Mouse (Mus musculus) midbrain, embryonic 15.5 days (tissue): ENCODE results near the gene Rpl5. TPM values are rescaled to one million over a fixed set of nuclear protein-coding genes. Genes with fewer than 3 reads are reported as not detected.
A peak's percentile ranks its signal among the peaks of the same experiment; 100 is the strongest.

Experiments used
- ATAC-seq: fragments of 200-750 bp; cut with Nextera tagmentation; replicated peaks from 2 replicates; pipeline ENCODE4 v1.8.0; 2017; ENCODE audit warnings: moderate TSS enrichment
- H3K27ac ChIP-seq: fragments of 300-500 bp; sonication (generic); 2 replicates; pipeline ENCODE4 v1.5.1; 2015; ENCODE audit warnings: mild to moderate bottlenecking, inconsistent platforms
- H3K27me3 ChIP-seq: fragments of 300-500 bp; sonication (generic); replicated peaks from 2 replicates; pipeline ENCODE4 v1.6.1; 2015; ENCODE audit warnings: inconsistent platforms
- H3K36me3 ChIP-seq: fragments of 300-500 bp; sonication (generic); replicated peaks from 2 replicates; pipeline ENCODE4 v1.6.1; 2015; ENCODE audit warnings: inconsistent platforms
- H3K4me1 ChIP-seq: fragments of 300-500 bp; sonication (generic); 2 replicates; pipeline ENCODE4 v1.6.1; 2015; ENCODE audit warnings: inconsistent platforms
- H3K4me2 ChIP-seq: fragments of 300-500 bp; sonication (generic); 2 replicates; pipeline ENCODE4 v1.6.1; 2015; ENCODE audit warnings: inconsistent platforms, mild to moderate bottlenecking, moderate library complexity
- H3K4me3 ChIP-seq: fragments of 300-500 bp; sonication (generic); 2 replicates; pipeline ENCODE4 v1.5.1; 2015; ENCODE audit warnings: mild to moderate bottlenecking, inconsistent platforms
- H3K9ac ChIP-seq: fragments of 300-500 bp; sonication (generic); 2 replicates; pipeline ENCODE4 v1.6.1; 2015; ENCODE audit warnings: mild to moderate bottlenecking, inconsistent platforms
- H3K9me3 ChIP-seq: fragments of 300-500 bp; sonication (generic); 2 replicates; pipeline ENCODE4 v1.6.1; 2016; ENCODE audit warnings: inconsistent platforms
- WGBS: fragments of 180-500 bp; shearing (Covaris S2); methylation state at CpG from one replicate; pipeline ENCODE4 v1.1.7; 2015; ENCODE audit warnings: mixed read lengths; 5-methylcytosine and 5-hydroxymethylcytosine counted together
- polyA plus RNA-seq: library from polyadenylated mRNA; unstranded; fragments of >200 nt; fragmentation: Nextera tagmentation; extraction: Ambion mirVana; gene quantifications from 2 replicates; pipeline ENCODE4 v1.2.1, GENCODE M21; 2015

The Rpl5 gene
- 63.8 and 64.8 TPM in 2 replicates for polyA plus RNA-seq

- H3K27me3 ChIP-seq = no peaks in the 10 kb centered on the region
- peaks cover 17% of the 10 kb centered on the region for H3K4me1 ChIP-seq
- H3K9ac ChIP-seq = peak within 1 kb of the TSS; percentile 99
- peak; percentile 98 for ATAC-seq
- H3K27ac ChIP-seq = peak within 1 kb of the TSS; percentile 88
- H3K9me3 ChIP-seq = no peaks in the 10 kb centered on the region
- H3K4me2 ChIP-seq = peak within 1 kb of the TSS; percentile 63
- 4% methylated on average over 63 of the region's 66 CpGs for WGBS
- H3K4me3 ChIP-seq = peak within 1 kb of the TSS; percentile 100
- peaks cover 17% of the 10 kb centered on the region for H3K36me3 ChIP-seq
Observed at GRCm38 (mm10) chr5:107900206-107901013, at the start of gene Rpl5. Gene Rpl5, plus strand, starts transcription at chr5:107900502.

DNA sequence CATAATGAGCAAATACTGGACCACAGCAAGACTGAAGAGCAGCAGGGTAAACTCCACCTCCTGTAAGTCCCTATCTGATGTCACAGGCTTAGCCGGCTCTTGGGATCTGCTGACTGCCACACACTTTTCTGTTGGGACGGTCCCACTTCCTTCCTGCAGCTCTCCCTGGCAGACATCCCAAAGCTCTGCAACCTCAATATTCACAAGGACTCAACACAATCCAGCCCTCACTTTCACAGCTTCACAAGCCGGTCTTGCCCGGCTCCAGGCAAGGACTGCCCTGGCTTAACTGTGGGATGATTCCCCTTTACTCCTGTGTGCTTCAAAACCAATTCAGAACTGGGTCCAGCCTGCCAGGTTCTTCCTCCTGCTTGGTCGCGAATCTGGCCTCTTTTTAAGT lies 46.5 kb upstream of the Rpl5 start:
- no peak overlapping the region for H3K9ac ChIP-seq
- no peak overlapping the region for H3K4me3 ChIP-seq
- peak overlapping the region; percentile 31; the same call in 1 of the 2 replicates for H3K27ac ChIP-seq
- no peak overlapping the region for H3K4me2 ChIP-seq
- WGBS = 16% methylated on average over 6 of the region's 6 CpGs
- H3K4me1 ChIP-seq = 0 out of 2 replicates have a peak, but pooled peaks cover 4% of the 10 kb centered on the region
- no peaks in the 10 kb centered on the region for H3K9me3 ChIP-seq
- 0 out of 2 replicates have a peak, but pooled peaks have one; percentile 14 for ATAC-seq
- H3K27me3 ChIP-seq = no peaks in the 10 kb centered on the region
- H3K36me3 ChIP-seq = no peaks in the 10 kb centered on the region

DNA sequence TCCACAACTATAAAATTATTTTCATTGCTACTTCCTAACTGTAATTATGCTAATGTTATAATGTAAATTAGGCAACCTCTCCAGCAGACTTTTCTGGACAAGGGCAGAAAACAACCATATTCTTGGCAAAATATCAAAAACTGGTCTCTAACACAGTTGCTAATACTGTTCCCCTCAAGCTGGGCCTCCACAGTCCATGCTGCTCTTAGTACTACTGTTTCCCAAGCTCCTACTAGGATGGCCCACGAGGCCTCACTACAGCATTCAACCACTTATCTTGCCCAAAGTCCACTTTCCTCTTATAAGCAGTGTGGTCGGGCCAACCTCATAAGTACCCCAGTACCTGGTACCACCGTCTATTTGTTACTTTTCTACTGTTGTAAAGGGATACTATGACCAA lies 45.7 kb upstream of the Rpl5 start:
- 77% methylated on average over 3 of the region's 3 CpGs for WGBS
- no peak overlapping the region for H3K4me3 ChIP-seq

DNA sequence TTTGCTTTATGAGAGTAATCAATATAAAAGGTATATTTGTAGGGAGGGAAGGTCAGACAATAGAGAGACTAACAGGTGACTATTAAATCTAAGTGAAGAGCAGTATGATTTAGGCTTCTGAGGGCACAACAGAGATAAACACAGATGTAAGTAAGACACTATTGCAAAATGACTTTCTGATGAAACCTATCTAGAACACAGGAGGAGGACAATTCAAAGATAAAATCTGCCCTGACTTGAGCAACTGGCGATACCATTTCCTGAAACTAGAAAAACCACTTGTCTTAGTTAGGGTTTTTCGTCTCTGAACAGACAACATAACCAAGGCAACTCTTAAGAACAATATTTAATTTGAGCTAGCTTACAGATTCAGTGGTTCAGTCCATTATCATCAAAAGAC lies 44.8 kb upstream of the Rpl5 start:
- Histone ChIP-seq H3K4me3 (no peak overlapping the region), H3K27ac (no peak overlapping the region), H3K36me3 (no peaks in the 10 kb centered on the region), H3K27me3 (no peaks in the 10 kb centered on the region), H3K9me3 (no peaks in the 10 kb centered on the region), H3K9ac (no peak overlapping the region), H3K4me2 (no peak overlapping the region), H3K4me1 (0 out of 2 replicates have a peak, but pooled peaks cover 4% of the 10 kb centered on the region)
- 93% methylated on average over 2 of the region's 2 CpGs for WGBS
- no peak for ATAC-seq

More for the DNA sequence above, 45.7 kb upstream of the Rpl5 start:
- H3K27ac ChIP-seq = no peak overlapping the region
- 0 out of 2 replicates have a peak, but pooled peaks cover 4% of the 10 kb centered on the region for H3K4me1 ChIP-seq
- no peak overlapping the region for H3K4me2 ChIP-seq
- no peaks in the 10 kb centered on the region for H3K36me3 ChIP-seq
- H3K9ac ChIP-seq = no peak overlapping the region
- no peaks in the 10 kb centered on the region for H3K27me3 ChIP-seq
- no peak for ATAC-seq
- no peaks in the 10 kb centered on the region for H3K9me3 ChIP-seq

- H3K4me1 ChIP-seq = 0 out of 2 replicates have a peak, but pooled peaks cover under 1% of the 10 kb centered on the region
- H3K9ac ChIP-seq = no peak overlapping the region
- H3K27me3 ChIP-seq = no peaks in the 10 kb centered on the region
- H3K4me3 ChIP-seq = no peak overlapping the region
- 52% methylated on average over 2 of the region's 2 CpGs for WGBS
- no peak overlapping the region for H3K4me2 ChIP-seq
- ATAC-seq = no peak
- no peaks in the 10 kb centered on the region for H3K36me3 ChIP-seq
- H3K27ac ChIP-seq = no peak overlapping the region
- H3K9me3 ChIP-seq = no peaks in the 10 kb centered on the region
Observed at GRCm38 (mm10) chr5:107858963-107859362, 41.3 kb upstream of the Rpl5 start.

DNA sequence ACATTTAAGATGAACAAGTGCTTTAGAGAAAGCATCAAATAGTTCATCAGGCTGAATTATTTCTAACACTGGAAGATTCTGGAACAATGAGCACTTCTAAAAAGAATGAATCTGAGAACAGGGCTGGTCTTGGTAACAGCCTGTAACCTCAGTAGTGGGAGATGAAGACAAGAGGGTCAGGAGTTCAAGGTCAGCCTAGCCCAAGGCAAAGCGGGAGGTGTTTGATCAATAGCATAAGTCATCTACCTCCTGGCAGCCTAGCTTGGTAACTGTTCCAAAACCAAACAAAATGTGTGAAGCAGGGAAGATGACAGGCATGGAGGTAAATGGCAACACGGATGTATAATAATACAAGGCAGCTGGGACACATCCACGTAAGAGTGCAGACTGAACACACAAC lies 36.3 kb upstream of the Rpl5 start:
- 88% methylated on average over 3 of the region's 3 CpGs for WGBS
- Histone ChIP-seq H3K27ac (no peak overlapping the region), H3K27me3 (no peaks in the 10 kb centered on the region), H3K4me1 (peaks cover 15% of the 10 kb centered on the region), H3K9ac (no peak overlapping the region), H3K9me3 (no peaks in the 10 kb centered on the region), H3K4me3 (no peak overlapping the region), H3K36me3 (no peaks in the 10 kb centered on the region), H3K4me2 (no peak overlapping the region)
- ATAC-seq = no peak

GRCm38 (mm10) chr5:107866127-107867126 lies 33.9 kb upstream of the Rpl5 start:
- WGBS = 71% methylated on average over 2 of the region's 2 CpGs
- H3K27me3 ChIP-seq = no peaks in the 10 kb centered on the region

GRCm38 (mm10) chr5:107867970-107868904 lies 32.1 kb upstream of the Rpl5 start:
- Histone ChIP-seq H3K4me3 (peak overlapping the region; percentile 76), H3K9me3 (no peaks in the 10 kb centered on the region), H3K4me1 (peaks cover 15% of the 10 kb centered on the region), H3K9ac (peak overlapping the region; percentile 71), H3K27ac (peak overlapping the region; percentile 92), H3K27me3 (0 out of 2 replicates have a peak, but pooled peaks cover 3% of the 10 kb centered on the region), H3K36me3 (no peaks in the 10 kb centered on the region), H3K4me2 (peak overlapping the region; percentile 74)
- WGBS = under 1% methylated on average over 72 of the region's 82 CpGs
- ATAC-seq = peak; percentile 87

More at GRCm38 (mm10) chr5:107866127-107867126, 33.9 kb upstream of the Rpl5 start:
- H3K36me3 ChIP-seq = no peaks in the 10 kb centered on the region
- ATAC-seq = no peak
- H3K4me1 ChIP-seq = peaks cover 15% of the 10 kb centered on the region
- no peaks in the 10 kb centered on the region for H3K9me3 ChIP-seq
- no peak overlapping the region for H3K4me3 ChIP-seq
- H3K4me2 ChIP-seq = no peak overlapping the region
- H3K9ac ChIP-seq = no peak overlapping the region
- no peak overlapping the region for H3K27ac ChIP-seq

DNA sequence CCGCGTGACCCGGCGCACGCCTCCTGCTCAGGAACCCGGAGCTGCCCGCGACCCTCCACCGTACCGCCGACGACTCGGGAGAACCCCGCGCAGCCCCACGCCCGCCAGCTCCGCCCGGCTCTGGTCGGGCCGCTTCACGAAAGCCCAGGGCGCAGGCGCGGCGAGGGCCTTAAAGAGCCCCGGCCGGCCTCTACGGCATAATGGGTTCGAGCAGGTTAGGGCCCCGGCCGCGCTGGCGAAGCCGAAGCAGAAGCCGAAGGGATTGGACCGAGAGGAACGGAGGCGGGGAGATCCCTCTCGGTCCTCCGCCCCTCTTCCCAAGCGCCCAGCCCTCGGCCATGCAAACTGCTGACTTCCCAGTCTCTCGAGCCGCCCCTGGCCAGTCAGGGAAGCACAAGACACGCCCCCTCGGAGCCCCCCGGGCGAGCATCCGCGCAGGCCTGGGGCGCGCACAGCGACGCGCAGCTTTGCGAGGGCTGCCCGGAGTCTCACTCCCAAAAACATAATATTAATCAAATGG lies 31.3 kb upstream of the Rpl5 start:
- Histone ChIP-seq H3K4me1 (peaks cover 15% of the 10 kb centered on the region), H3K9ac (peak overlapping the region; percentile 71), H3K4me3 (peak overlapping the region; percentile 76), H3K36me3 (no peaks in the 10 kb centered on the region), H3K27me3 (0 out of 2 replicates have a peak, but pooled peaks cover 3% of the 10 kb centered on the region), H3K9me3 (no peaks in the 10 kb centered on the region), H3K4me2 (peak overlapping the region; percentile 74), H3K27ac (peak overlapping the region; percentile 92)
- 0% methylated on average over 57 of the region's 58 CpGs for WGBS
- peak; percentile 99 for ATAC-seq

DNA sequence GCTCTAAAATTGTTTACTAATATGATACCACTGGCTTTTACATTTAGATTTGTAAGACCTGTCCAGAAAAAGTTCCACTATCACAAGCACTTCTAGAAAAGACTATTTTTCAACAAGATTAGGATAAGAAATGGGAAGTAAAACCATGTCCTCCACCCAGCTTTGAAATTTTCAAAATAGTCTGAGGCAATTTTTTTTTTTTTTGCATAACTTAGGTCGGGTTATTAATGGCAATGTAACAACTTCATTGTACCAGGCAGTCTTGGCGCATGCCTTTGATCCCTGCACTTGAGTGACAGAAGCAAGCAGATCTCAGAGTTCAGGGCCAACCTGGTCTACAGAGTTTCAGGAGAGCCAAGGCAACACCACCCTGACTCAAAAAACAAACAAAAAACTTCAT lies 30.6 kb upstream of the Rpl5 start:
- H3K27ac ChIP-seq = no peak overlapping the region
- H3K4me2 ChIP-seq = no peak overlapping the region; the same call in 1 of the 2 replicates
- no peak overlapping the region for H3K9ac ChIP-seq
- peaks cover 15% of the 10 kb centered on the region for H3K4me1 ChIP-seq
- no peak overlapping the region for H3K4me3 ChIP-seq
- ATAC-seq = no peak
- H3K36me3 ChIP-seq = no peaks in the 10 kb centered on the region
- H3K27me3 ChIP-seq = 0 out of 2 replicates have a peak, but pooled peaks cover 3% of the 10 kb centered on the region
- no peaks in the 10 kb centered on the region for H3K9me3 ChIP-seq
- 67% methylated on average over 2 of the region's 2 CpGs for WGBS

DNA sequence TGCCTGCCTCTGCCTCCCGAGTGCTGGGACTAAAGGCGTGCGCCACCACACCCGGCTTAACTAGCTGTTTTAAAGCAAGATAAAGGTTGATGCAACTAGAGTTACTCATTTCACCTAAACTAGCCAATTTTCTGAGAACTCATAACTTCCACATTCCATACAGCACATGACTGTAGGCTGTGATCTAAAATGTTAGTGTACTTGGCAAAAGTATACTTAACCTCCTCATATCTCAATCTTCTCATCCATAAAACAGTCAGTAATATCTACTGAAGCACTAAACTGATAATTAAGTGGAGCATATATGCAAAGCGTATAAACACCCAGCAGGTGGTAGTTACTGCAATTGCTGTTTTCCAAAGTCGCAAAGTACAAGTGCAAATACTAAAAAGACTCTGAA lies 27.0 kb upstream of the Rpl5 start:
- Histone ChIP-seq H3K9ac (no peak overlapping the region), H3K4me2 (no peak overlapping the region), H3K27me3 (0 out of 2 replicates have a peak, but pooled peaks cover 3% of the 10 kb centered on the region), H3K27ac (no peak overlapping the region), H3K4me3 (no peak overlapping the region), H3K36me3 (no peaks in the 10 kb centered on the region), H3K4me1 (no peaks in the 10 kb centered on the region), H3K9me3 (no peaks in the 10 kb centered on the region)
- WGBS = 90% methylated on average over 6 of the region's 6 CpGs
- no peak for ATAC-seq
